Mouse (Mus musculus): ENCODE results near the gene Arhgap10. TPM values are rescaled to one million over a fixed set of nuclear protein-coding genes. Genes with fewer than 3 reads are reported as not detected.

Gene Arhgap10
- 18.0 TPM for total RNA-seq (2023)

GRCm38 (mm10) chr8:77517301-77518200 is at the start of gene Arhgap10:
Gene Arhgap10 (minus strand): TSS chr8:77517953.

DNA sequence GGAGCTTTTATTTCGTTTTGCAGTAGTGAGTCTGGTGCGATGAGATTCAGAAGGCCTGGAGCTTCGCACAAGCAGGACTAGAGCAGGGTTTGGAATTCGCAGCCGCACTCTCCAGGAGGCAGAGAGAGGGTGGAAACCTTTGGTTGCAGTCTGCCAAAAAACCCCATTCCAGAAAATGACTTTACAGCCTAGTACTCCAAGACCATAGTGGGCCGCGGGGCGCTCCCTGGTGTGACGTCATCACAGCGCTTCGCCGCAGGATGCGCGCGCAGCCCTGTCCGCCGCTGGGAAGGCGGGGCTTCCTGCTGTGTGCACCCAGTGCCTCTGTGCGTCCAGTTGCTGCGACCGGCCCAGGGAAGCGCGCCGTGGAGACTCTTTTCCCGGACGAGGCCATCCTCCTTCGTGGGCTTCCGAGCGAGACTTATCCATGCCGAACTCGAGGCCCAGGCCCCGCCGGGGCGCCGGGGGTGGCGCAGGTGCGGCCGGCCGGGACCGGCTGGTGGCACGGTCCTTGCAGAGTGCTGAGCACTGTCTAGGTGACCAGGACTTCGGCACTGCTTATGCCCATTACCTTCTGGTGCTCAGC is 31.5 kb upstream of the Arhgap10 start, which contains the start of gene Prmt9:
Prmt9 (plus strand) TSS at position 277 of the 586 bp plus-strand sequence.

Other genes starting within 250 kb of the Arhgap10 start
- 23.3 TPM for gene Prmt9, start 31.4 kb upstream of the Arhgap10 start, total RNA-seq (2023)
- 20.6 TPM for gene Tmem184c, start 92.7 kb upstream of the Arhgap10 start, total RNA-seq (2023)
- not detected for gene Ednra, start 206.5 kb upstream of the Arhgap10 start, total RNA-seq (2023)